Mouse (Mus musculus) CH12.LX (cell line): ENCODE results near the gene Tbrg4. TPM values are rescaled to one million over a fixed set of nuclear protein-coding genes. Genes with fewer than 3 reads are reported as not detected.

ENCODE experiments used
- DNase-seq: peaks from one replicate; pipeline ENCODE4 v3.0.0-alpha.2; 2013; ENCODE audit errors: extremely low read depth
- H3K27ac ChIP-seq: 2 replicates; pipeline ENCODE4 v1.5.1; 2012; ENCODE audit warnings: low read depth, mild to moderate bottlenecking, control low read depth, moderate library complexity; ENCODE audit not compliant: insufficient read depth
- H3K27me3 ChIP-seq: replicated peaks from 2 replicates; pipeline ENCODE3; 2012; ENCODE audit warnings: inconsistent platforms
- H3K36me3 ChIP-seq, 2 experiments: replicated peaks in 1 of 2; 2 replicates each; pipeline versions ENCODE3 to v1.6.1; 2012; ENCODE audit warnings: inconsistent platforms in 1 of 2, low read length in 1 of 2, mild to moderate bottlenecking in 1 of 2, mixed read lengths in 1 of 2, moderate library complexity in 1 of 2; ENCODE audit not compliant: control insufficient read depth in 1 of 2, insufficient read depth in 1 of 2
- H3K4me1 ChIP-seq, 2 experiments: 2 replicates each; pipeline ENCODE4 v1.6.1; 2012; ENCODE audit warnings: inconsistent platforms in 1 of 2, moderate library complexity in 1 of 2; ENCODE audit not compliant: insufficient read depth in 2 of 2, control insufficient read depth in 1 of 2
- H3K4me2 ChIP-seq: 2 replicates; pipeline ENCODE4 v1.6.1; 2012; ENCODE audit warnings: low read depth, mild to moderate bottlenecking, control low read depth; ENCODE audit not compliant: poor library complexity, insufficient read depth, severe bottlenecking
- H3K4me3 ChIP-seq, 3 experiments: fragments of 150-350 bp in 1 of 3; sonication (generic) in 1 of 3; replicated peaks in 1 of 3; 2 replicates each; pipeline versions ENCODE3 to v1.5.1; 2011 to 2012; ENCODE audit warnings: low read depth in 2 of 3, low read length in 2 of 3, mild to moderate bottlenecking in 2 of 3, moderate library complexity in 2 of 3, control low read depth in 1 of 3, improper control_type of control experiment in 1 of 3, inconsistent platforms in 1 of 3, mixed read lengths in 1 of 3; ENCODE audit not compliant: poor library complexity in 1 of 3
- H3K79me2 ChIP-seq: replicated peaks from 2 replicates; pipeline ENCODE4 v1.6.1; 2012; ENCODE audit warnings: mild to moderate bottlenecking, moderate library complexity; ENCODE audit not compliant: control insufficient read depth, poor library complexity, insufficient read depth, severe bottlenecking; ENCODE audit errors: extremely low read depth
- H3K9ac ChIP-seq: 2 replicates; pipeline ENCODE4 v1.6.1; 2012; ENCODE audit warnings: low read depth, mild to moderate bottlenecking, control low read depth, moderate library complexity; ENCODE audit not compliant: insufficient read depth
- H3K9me3 ChIP-seq: replicated peaks from 2 replicates; pipeline ENCODE3; 2012; ENCODE audit warnings: low read length, inconsistent platforms, mixed read lengths
- BHLHE40 ChIP-seq: IDR thresholded peaks from 2 replicates; pipeline ENCODE4 v1.6.1; 2011; ENCODE audit warnings: mild to moderate bottlenecking, low read depth, low read length, improper control_type of control experiment
- CHD1 ChIP-seq: IDR thresholded peaks from 2 replicates; pipeline ENCODE4 v1.6.1; 2012; ENCODE audit warnings: low read depth, low read length, improper control_type of control experiment, inconsistent platforms
- CHD2 ChIP-seq: IDR thresholded peaks from 2 replicates; pipeline ENCODE4 v1.6.1; 2011; ENCODE audit warnings: low read length, improper control_type of control experiment
- E2F4 ChIP-seq: IDR thresholded peaks from 2 replicates; pipeline ENCODE4 v1.6.1; 2011; ENCODE audit warnings: low read depth, low read length, improper control_type of control experiment; ENCODE audit not compliant: insufficient replicate concordance
- GABPA ChIP-seq: IDR thresholded peaks from 2 replicates; pipeline ENCODE4 v1.6.1; 2012; ENCODE audit warnings: low read depth, low read length, improper control_type of control experiment, inconsistent platforms; ENCODE audit not compliant: insufficient replicate concordance
- IRF4 ChIP-seq: IDR thresholded peaks from 2 replicates; pipeline ENCODE4 v1.6.1; 2014; ENCODE audit warnings: low read depth, mild to moderate bottlenecking, inconsistent platforms, low read length, improper control_type of control experiment
- JUN ChIP-seq: IDR thresholded peaks from 2 replicates; pipeline ENCODE4 v1.6.1; 2011; ENCODE audit warnings: low read depth, mild to moderate bottlenecking, low read length, improper control_type of control experiment, moderate library complexity; ENCODE audit not compliant: insufficient read depth
- KAT2A ChIP-seq: IDR thresholded peaks from 2 replicates; pipeline ENCODE4 v1.6.1; 2012; ENCODE audit warnings: low read length, improper control_type of control experiment, inconsistent platforms; ENCODE audit not compliant: insufficient replicate concordance
- MAFK ChIP-seq: IDR thresholded peaks from 2 replicates; pipeline ENCODE4 v1.6.1; 2011; ENCODE audit warnings: low read length, improper control_type of control experiment; ENCODE audit not compliant: insufficient replicate concordance
- MAZ ChIP-seq: IDR thresholded peaks from 2 replicates; pipeline ENCODE4 v1.6.1; 2012; ENCODE audit warnings: low read depth, mild to moderate bottlenecking, inconsistent platforms, low read length, improper control_type of control experiment, moderate library complexity
- MEF2A ChIP-seq: IDR thresholded peaks from 2 replicates; pipeline ENCODE4 v1.6.1; 2014; ENCODE audit warnings: low read depth, mild to moderate bottlenecking, inconsistent platforms, low read length, improper control_type of control experiment, borderline replicate concordance
- POLR2A ChIP-seq: IDR thresholded peaks from 2 replicates; pipeline ENCODE4 v1.6.1; 2011; ENCODE audit warnings: low read depth, mild to moderate bottlenecking, improper control_type of control experiment, low read length
- SIN3A ChIP-seq: IDR thresholded peaks from 2 replicates; pipeline ENCODE4 v1.6.1; 2012; ENCODE audit warnings: low read length, improper control_type of control experiment, inconsistent platforms
- SMC3 ChIP-seq: IDR thresholded peaks from 2 replicates; pipeline ENCODE4 v1.6.1; 2011; ENCODE audit warnings: low read depth, low read length, improper control_type of control experiment
- TBP ChIP-seq: conservative IDR thresholded peaks from 2 replicates; pipeline ENCODE4 v1.6.1; 2011; ENCODE audit warnings: low read depth, low read length, improper control_type of control experiment
- ZKSCAN1 ChIP-seq: IDR thresholded peaks from 2 replicates; pipeline ENCODE4 v1.6.1; 2012; ENCODE audit warnings: low read depth, inconsistent platforms, low read length, improper control_type of control experiment, borderline replicate concordance
- dilution Hi-C: fragments of 300-500 bp; cut with MboI; formaldehyde crosslinking; loops from 2 replicates; pipeline ENCODE4 v1.14.3; 2020; ENCODE audit warnings: low sequenced_read_pairs; ENCODE audit not compliant: extremely low pct_unique_long_range_greater_than_20kb, extremely low pct_ligation_motif_present
- in situ Hi-C: fragments of 300-500 bp; cut with MboI; formaldehyde crosslinking; loops from 3 replicates; pipeline ENCODE4 v1.14.3; 2019; ENCODE audit warnings: low sequenced_read_pairs, low pct_ligation_motif_present, low pct_unique_long_range_greater_than_20kb, mixed read lengths
- polyA plus RNA-seq: library from polyadenylated mRNA; unstranded; fragments of >175 nt; gene quantifications from 2 replicates; pipeline ENCODE4 v1.2.1, GENCODE M21; 2012; ENCODE audit warnings: low read depth; ENCODE audit not compliant: insufficient read length
- total RNA-seq, 2 experiments: library from RNA; depleted of rRNA; stranded (reverse); fragments of 300-350 nt in 1 of 2; fragments of >200 nt in 1 of 2; gene quantifications; 2 replicates each; pipeline ENCODE4 v1.2.3; 2012 to 2014

Tbrg4 gene
- total and polyA plus RNA-seq, 3 experiments, result 69.0 to 191 (median 93.1) TPM

DNA sequence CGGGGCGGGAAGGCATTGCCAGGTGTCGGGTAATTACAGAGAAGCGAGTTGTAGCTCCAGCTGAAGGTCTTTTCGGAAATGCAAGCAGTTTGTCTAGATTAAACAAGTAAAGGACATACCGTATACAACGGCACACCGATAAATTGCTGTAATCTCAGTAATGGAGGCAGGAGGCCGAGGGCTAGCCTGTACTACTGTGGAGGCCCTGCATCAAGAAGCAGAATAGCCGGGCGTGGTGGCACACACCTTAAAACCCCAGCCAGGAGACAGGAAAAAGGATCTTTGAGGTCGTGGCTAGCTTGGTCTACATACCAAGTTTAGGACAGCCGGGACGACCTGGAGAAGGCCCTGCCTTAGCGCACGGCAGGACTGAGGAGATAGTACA lies 513 bp upstream of the Tbrg4 start:
- peaks cover 23 to 35% of the 10 kb centered on the region in 2 experiments for H3K36me3 ChIP-seq
- peaks cover 43% of the 10 kb centered on the region for H3K79me2 ChIP-seq
- H3K4me2 ChIP-seq, result peak overlapping the region; percentile 86
- no peaks in the 10 kb centered on the region for H3K27me3 ChIP-seq
- in situ Hi-C loops, result no loop called here
- no peak for TF ChIP-seq ZKSCAN1
- no peak for TF ChIP-seq TBP
- TF ChIP-seq SMC3, result no peak
- no peak for TF ChIP-seq MAFK
- TF ChIP-seq JUN, result no peak
- TF ChIP-seq CHD2, result 0 out of 2 replicates have a peak, but pooled peaks have one; percentile 0
- no peak for TF ChIP-seq KAT2A
- TF ChIP-seq E2F4, result no peak
- peak; percentile 87; the same call in 1 of the 2 replicates for TF ChIP-seq CHD1
- no peak for TF ChIP-seq MAZ
- no peak for TF ChIP-seq GABPA
- TF ChIP-seq, all 38 proteins: peak for 2
- Histone ChIP-seq H3K27ac (peak overlapping the region; percentile 69), H3K9me3 (peaks cover 3% of the 10 kb centered on the region), H3K4me3 (peak overlapping the region; percentile 60 to 86 (median 81)), H3K4me1 (peaks cover 15 to 41% of the 10 kb centered on the region in 2 experiments), H3K9ac (peak overlapping the region; percentile 83)
- dilution Hi-C loops, result no loop called here
- DNase-seq, result no peak

DNA sequence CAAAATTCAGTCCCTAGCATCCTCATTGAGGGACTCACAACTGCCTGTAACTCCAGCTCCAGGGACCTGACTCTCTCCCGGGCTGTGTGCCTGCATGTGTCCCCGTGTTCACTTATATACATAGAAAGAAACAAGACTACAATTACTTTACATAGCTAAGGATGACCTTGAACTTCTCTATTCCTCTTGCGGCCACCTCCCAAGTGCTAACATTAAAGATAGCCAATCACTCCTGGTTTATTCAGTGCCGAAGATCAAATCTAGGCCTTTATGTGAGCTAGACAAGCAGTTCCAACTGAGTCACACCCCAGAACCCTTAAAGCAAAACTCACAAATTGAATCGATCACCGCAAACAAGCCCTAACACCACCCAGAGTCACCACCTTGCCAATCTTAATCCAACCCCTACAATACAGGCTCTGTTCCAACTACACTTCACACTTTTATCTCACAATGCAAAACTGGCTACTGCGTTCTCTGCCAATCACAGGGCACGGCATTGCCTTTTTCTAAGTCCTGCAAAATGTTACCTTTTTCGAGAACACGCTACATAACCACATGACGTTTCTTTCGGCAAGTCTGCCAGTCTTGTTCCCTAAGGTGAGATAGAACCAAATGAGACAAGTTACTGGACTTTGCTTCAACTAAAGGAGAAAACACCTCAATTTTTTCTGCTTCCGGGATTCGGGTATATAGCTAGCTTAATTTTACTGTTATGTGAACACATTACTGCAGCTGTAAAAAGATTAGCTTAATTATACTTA lies 1.1 kb downstream of the Tbrg4 start:
- dilution Hi-C loops (no loop called here), in situ Hi-C loops (no loop called here)
- Histone ChIP-seq H3K4me3 (peak overlapping the region; percentile 60 to 86 (median 81)), H3K4me2 (peak overlapping the region; percentile 83), H3K9me3 (no peaks in the 10 kb centered on the region), H3K79me2 (peaks cover 45% of the 10 kb centered on the region), H3K27me3 (no peaks in the 10 kb centered on the region), H3K27ac (no peak overlapping the region), H3K36me3 (peaks cover 39 to 51% of the 10 kb centered on the region in 2 experiments), H3K4me1 (peaks cover 15 to 42% of the 10 kb centered on the region in 2 experiments), H3K9ac (peak overlapping the region; percentile 68)
- DNase-seq, result no peak
- TF ChIP-seq MAFK, result no peak
- no peak for TF ChIP-seq BHLHE40
- no peak for TF ChIP-seq SIN3A
- no peak for TF ChIP-seq IRF4
- TF ChIP-seq MEF2A, result no peak
- TF ChIP-seq CHD2, result no peak
- TF ChIP-seq POLR2A, result 0 out of 2 replicates have a peak, but pooled peaks have one; percentile 4
